Mouse (Mus musculus) cortical plate, adult 2 months (tissue): ENCODE results near the gene F2r. TPM values are rescaled to one million over a fixed set of nuclear protein-coding genes. Genes with fewer than 3 reads are reported as not detected.

ENCODE experiments used
- H3K27ac ChIP-seq: fragments of 200-500 bp; 2 replicates; pipeline ENCODE4 v1.5.1; 2012; ENCODE audit warnings: low read length, control low read depth, inconsistent platforms; ENCODE audit not compliant: insufficient read depth
- H3K4me1 ChIP-seq: fragments of 200-500 bp; 2 replicates; pipeline ENCODE4 v1.6.1; 2011; ENCODE audit warnings: low read length; ENCODE audit not compliant: control insufficient read depth, insufficient read depth
- H3K4me3 ChIP-seq: fragments of 200-500 bp; 2 replicates; pipeline ENCODE4 v1.5.1; 2011; ENCODE audit warnings: mild to moderate bottlenecking, low read length, control low read depth; ENCODE audit not compliant: insufficient read depth
- CTCF ChIP-seq: fragments of 200-500 bp; IDR thresholded peaks from 2 replicates; pipeline ENCODE4 v1.5.1; 2011; ENCODE audit warnings: mild to moderate bottlenecking, control low read depth, low read length; ENCODE audit not compliant: insufficient read depth; ENCODE audit errors: extremely low read depth
- POLR2A ChIP-seq: fragments of 200-500 bp; IDR thresholded peaks from 2 replicates; pipeline ENCODE4 v1.6.1; 2011; ENCODE audit warnings: mild to moderate bottlenecking, low read length, control low read depth; ENCODE audit not compliant: insufficient read depth; ENCODE audit errors: extremely low read depth
- polyA plus RNA-seq: library from polyadenylated mRNA; depleted of rRNA; stranded (reverse); fragments of >200 nt; gene quantifications from 2 replicates; pipeline ENCODE4 v1.2.3, GENCODE M21; 2012

The F2r gene
- polyA plus RNA-seq, 1 experiment, result 2.8 TPM

DNA sequence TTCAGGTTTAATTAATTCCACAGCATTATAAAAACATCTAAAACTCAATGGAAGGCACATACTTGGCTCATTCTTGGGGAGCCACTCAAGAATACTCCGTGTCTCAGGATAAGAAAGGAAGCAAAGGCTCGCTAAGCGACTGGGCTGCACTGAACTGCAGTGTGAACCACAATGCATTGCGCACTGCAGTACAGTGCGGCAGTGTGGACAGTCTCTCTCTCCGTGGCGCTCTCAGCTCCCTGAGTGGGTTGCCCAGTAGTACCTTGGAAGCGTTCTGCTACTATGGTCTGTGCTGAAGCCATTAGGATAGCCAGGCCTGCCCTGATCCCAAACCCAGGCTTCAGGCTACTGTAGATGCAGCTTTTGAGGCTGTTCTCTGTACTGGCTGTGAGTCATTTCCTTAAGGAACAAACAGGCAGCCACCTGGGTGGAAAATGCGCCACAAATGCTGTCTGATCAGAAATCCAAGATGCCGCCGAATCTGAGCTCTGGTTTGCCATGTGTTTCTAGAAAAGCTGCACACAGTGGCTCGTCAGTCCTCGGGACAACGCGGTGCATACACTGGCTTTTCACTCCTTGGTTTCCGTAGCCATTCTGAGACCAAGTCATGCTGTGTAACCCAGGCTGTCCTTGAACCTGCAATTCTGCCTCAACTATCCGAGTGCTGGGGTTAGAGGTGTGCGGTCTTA is 19.9 kb downstream of the F2r start:
- Histone ChIP-seq H3K4me1 (no peaks in the 10 kb centered on the region), H3K27ac (no peak overlapping the region), H3K4me3 (no peak overlapping the region)
- TF ChIP-seq POLR2A (no peak), CTCF (no peak)

- no peaks in the 10 kb centered on the region for H3K4me1 ChIP-seq
Measured at GRCm38 (mm10) chr13:95597578-95597977, 20.7 kb downstream of the F2r start.

GRCm38 (mm10) chr13:95596689-95597088 is 21.6 kb downstream of the F2r start:
- Histone ChIP-seq H3K4me1 (no peaks in the 10 kb centered on the region), H3K27ac (no peak overlapping the region), H3K4me3 (no peak overlapping the region)
- TF ChIP-seq POLR2A, result no peak
- TF ChIP-seq CTCF, result no peak

More at GRCm38 (mm10) chr13:95597578-95597977, 20.7 kb downstream of the F2r start:
- Histone ChIP-seq H3K4me3 (no peak overlapping the region), H3K27ac (no peak overlapping the region)
- TF ChIP-seq CTCF, result no peak
- no peak for TF ChIP-seq POLR2A

DNA sequence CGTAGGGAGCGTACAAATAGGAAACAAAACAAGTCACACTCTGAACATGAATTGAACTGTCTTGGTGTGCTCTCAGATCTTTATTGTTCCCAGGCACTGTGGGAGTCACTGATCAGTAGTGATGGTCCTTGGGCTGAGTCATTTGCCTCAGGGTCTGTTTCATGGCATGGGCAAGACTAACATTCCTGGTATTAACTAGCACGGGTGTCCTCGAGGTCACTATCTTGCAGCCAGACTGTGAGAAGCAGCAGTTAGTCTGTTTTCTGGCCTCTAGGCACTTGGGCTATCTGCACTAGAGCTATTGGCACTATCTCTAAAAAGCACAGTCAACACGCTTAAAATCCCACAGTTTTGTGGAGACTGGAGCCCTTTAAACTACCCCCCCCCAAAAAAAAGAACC is 22.4 kb downstream of the F2r start:
- no peak overlapping the region for H3K4me3 ChIP-seq
- H3K4me1 ChIP-seq, result no peaks in the 10 kb centered on the region
- TF ChIP-seq POLR2A (no peak), CTCF (no peak)
- H3K27ac ChIP-seq, result no peak overlapping the region

GRCm38 (mm10) chr13:95595411-95595810 is 22.9 kb downstream of the F2r start:
- Histone ChIP-seq H3K27ac (no peak overlapping the region), H3K4me3 (no peak overlapping the region), H3K4me1 (no peaks in the 10 kb centered on the region)
- TF ChIP-seq CTCF (no peak), POLR2A (no peak)

DNA sequence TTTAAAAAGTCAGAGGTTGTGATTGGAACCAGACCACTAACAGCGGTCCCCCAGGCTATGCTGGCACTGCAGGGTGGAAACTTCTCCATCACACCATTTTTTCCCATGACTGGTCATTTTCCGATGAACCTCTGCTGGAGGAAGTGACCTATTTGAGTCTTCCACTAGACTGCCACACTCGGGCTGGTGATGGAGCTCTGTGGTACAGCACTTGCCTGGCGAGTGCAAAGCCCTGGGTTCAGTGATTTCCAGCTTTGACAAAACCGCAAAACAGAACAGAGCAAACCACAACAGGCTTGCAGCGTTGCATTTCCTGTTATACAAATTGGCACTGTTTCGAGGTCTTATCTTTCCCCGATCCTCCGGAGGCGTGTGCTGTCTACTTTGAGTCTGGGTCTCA is 25.4 kb downstream of the F2r start:
- H3K27ac ChIP-seq, result no peak overlapping the region
- no peak overlapping the region for H3K4me3 ChIP-seq
- TF ChIP-seq CTCF (no peak), POLR2A (no peak)
- no peaks in the 10 kb centered on the region for H3K4me1 ChIP-seq

DNA sequence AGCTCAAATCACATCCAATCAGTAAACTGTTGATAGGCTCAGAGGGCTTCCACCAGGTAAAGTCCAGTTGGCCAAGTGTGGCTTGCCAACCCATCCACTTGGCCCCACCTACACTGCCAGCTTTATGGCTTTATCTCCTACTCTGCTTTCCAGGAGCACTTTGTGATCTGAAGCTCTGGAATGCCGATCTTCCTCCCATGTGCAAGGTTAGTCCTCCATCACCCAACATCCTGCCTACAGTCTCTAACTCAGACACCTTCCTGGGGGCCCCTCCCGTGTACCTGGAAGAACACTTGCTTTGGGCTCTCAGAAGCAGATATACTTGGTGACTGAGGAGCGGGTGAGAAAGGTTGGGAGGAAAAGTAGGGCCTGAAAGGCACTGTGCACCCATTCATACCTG is 26.7 kb downstream of the F2r start:
- Histone ChIP-seq H3K4me3 (no peak overlapping the region), H3K27ac (no peak overlapping the region), H3K4me1 (no peaks in the 10 kb centered on the region)
- TF ChIP-seq POLR2A (no peak), CTCF (no peak)

DNA sequence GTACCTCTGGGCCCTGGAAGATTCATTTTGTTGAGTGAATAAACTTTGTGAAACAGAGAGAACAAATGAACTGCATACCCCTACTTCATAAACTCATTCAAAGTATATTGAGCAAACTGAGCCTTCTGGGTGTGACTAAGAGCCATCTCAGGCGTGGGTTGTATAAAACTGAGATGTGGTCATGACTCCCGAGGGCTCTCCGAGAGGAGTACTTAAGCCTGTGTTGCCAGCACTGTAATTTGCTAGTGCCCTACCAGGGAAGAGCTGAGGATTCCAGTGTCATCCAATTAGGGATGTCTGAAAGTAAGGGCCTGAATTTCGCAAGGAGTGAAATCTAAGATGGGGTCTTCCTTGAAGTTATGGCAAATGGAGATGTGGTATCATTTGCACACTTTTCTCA is 30.7 kb downstream of the F2r start:
- H3K4me1 ChIP-seq, result no peaks in the 10 kb centered on the region
- no peak overlapping the region for H3K4me3 ChIP-seq
- TF ChIP-seq CTCF, result no peak
- no peak overlapping the region for H3K27ac ChIP-seq

GRCm38 (mm10) chr13:95584898-95585297 is 33.4 kb downstream of the F2r start:
- H3K4me1 ChIP-seq, result no peaks in the 10 kb centered on the region
- H3K27ac ChIP-seq, result no peak overlapping the region
- TF ChIP-seq CTCF (no peak), POLR2A (no peak)

DNA sequence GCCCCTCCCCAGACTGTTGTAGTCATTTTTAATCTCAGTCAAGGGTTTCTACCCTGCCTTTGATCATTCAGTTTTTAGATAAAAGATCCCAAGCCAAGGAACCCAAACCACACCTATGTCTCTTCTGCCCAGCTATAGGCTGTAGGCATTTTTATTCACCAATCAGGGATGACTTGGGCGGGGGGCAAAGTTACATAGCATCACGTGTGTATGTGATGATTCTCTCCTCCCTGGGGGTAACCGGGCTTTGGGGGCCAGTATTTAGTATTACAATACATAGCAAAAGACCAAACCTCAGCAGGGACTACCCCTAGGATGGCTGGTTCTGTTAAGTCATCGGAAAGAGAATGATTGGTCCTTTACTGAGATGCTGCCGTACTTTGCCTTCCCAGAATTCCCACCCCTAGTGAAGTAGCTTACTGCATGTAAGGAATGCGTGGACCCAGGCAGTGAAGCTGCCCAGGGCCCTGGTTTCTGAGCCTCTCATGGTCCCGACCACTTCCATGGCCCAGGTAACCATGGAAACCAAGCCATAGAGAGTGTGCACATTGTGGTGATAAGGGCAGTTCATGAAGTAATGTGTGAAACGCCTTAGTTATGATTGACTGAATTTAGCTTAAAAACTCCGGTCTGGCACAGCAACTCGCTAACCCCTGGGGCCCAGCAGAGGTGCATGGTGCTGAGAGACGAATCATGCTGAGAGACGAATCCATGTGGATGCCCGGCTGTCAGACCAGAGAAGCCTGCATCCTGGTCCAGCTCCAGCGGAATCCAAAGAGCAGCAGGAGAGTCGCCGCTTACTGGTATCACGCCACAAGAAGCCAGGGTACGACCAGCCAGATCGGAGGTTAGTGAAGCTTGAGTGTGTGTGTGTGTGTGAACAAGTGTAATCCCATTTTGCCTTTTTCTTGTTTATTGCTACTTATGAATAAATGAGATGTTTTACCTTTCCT is 34.8 kb downstream of the F2r start:
- TF ChIP-seq CTCF (no peak), POLR2A (no peak)
- Histone ChIP-seq H3K4me1 (no peaks in the 10 kb centered on the region), H3K27ac (no peak overlapping the region), H3K4me3 (no peak overlapping the region)

More at GRCm38 (mm10) chr13:95584898-95585297, 33.4 kb downstream of the F2r start:
- no peak overlapping the region for H3K4me3 ChIP-seq
